Mouse (Mus musculus) neutrophil, adult 5-6 weeks (primary cell): ENCODE results near the gene Mlf2. TPM values are rescaled to one million over a fixed set of nuclear protein-coding genes. Genes with fewer than 3 reads are reported as not detected.

Experiments used
- ATAC-seq: fragments of 151-379, 151-347 bp; 2 replicates; pipeline ENCODE4 v1.8.0; 2017; ENCODE audit warnings: mild to moderate bottlenecking, moderate TSS enrichment; ENCODE audit not compliant: insufficient number of reproducible peaks, poor library complexity, low FRiP score, severe bottlenecking; ENCODE audit errors: extremely low read depth
- total RNA-seq: library from RNA; stranded (forward); fragments of 200-1000 nt; gene quantifications from 2 replicates; pipeline ENCODE4 v1.2.3, GENCODE M21; 2017

The Mlf2 gene
- total RNA-seq, 1 experiment from 2014 or later: 56.3 TPM

DNA sequence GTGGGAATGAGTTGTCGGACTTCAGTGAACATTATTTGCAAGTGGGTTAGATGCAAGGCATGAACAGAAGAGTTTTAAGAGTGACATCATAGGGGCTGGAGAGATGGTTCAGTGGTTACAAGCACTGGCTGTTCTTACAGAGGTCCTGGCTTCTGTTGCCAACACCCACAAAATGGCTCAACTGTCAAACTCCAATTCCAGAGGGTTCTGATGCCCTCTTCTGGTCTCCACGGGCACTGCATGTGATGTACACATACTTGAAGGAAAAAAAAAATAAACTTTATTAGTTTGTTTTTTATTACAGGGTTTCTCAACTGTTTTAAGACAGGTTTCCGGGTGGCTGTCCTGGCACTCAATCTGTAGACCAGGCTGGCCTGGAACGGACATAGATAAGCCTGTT is 36.6 kb downstream of the Mlf2 start:
- ATAC-seq: peak; percentile 25; the same call in 1 of the 2 replicates

Other genes starting within 250 kb of the Mlf2 start
- 89.3 and 107 TPM in 2 replicates for gene Emg1, start 219.2 kb upstream of the Mlf2 start, total RNA-seq
- 110 and 117 TPM in 2 replicates for gene Phb2, start 219.1 kb upstream of the Mlf2 start, total RNA-seq
- 1,943 and 2,202 TPM in 2 replicates for gene Ptpn6, start 192.7 kb upstream of the Mlf2 start, total RNA-seq
- gene Grcc10, start 190.0 kb upstream of the Mlf2 start, total RNA-seq: 161 and 171 TPM in 2 replicates
- gene Gm45234, start 175.4 kb upstream of the Mlf2 start, total RNA-seq: 0.74 TPM in 1 of 2 replicates, not detected in the other
- gene Atn1, start 174.9 kb upstream of the Mlf2 start, total RNA-seq: 6.5 and 11.6 TPM in 2 replicates
- not detected in 2 replicates for gene Eno2, start 161.7 kb upstream of the Mlf2 start, total RNA-seq
- gene Lrrc23, start 151.7 kb upstream of the Mlf2 start, total RNA-seq: 6.8 and 7.9 TPM in 2 replicates
- gene Spsb2, start 122.7 kb upstream of the Mlf2 start, total RNA-seq: 10.5 and 10.9 TPM in 2 replicates
- 43.0 and 64.8 TPM in 2 replicates for gene Tpi1, start 117.1 kb upstream of the Mlf2 start, total RNA-seq
- 35.1 and 50.1 TPM in 2 replicates for gene Usp5, start 101.9 kb upstream of the Mlf2 start, total RNA-seq
- 1.4 and 3.0 TPM in 2 replicates for gene Cdca3, start 101.8 kb upstream of the Mlf2 start, total RNA-seq
- 0.70 TPM in 1 of 2 replicates, not detected in the other for gene Gnb3, start 91.1 kb upstream of the Mlf2 start, total RNA-seq
- gene P3h3, start 73.6 kb upstream of the Mlf2 start, total RNA-seq: not detected in 2 replicates
- gene Gpr162, start 67.4 kb upstream of the Mlf2 start, total RNA-seq: not detected in 2 replicates
- gene Cd4, start 43.2 kb upstream of the Mlf2 start, total RNA-seq: 6.8 and 7.1 TPM in 2 replicates
- 0.25 and 0.70 TPM in 2 replicates for gene Lag3, start 19.7 kb upstream of the Mlf2 start, total RNA-seq
- gene Ptms, start 11.3 kb upstream of the Mlf2 start, total RNA-seq: 94.0 and 109 TPM in 2 replicates
- 19.1 and 23.7 TPM in 2 replicates for gene Cops7a, start 34.2 kb downstream of the Mlf2 start, total RNA-seq
- gene Pianp, start 65.3 kb downstream of the Mlf2 start, total RNA-seq: not detected in 2 replicates
- 45.1 and 58.1 TPM in 2 replicates for gene Zfp384, start 77.8 kb downstream of the Mlf2 start, total RNA-seq
- gene Ing4, start 108.4 kb downstream of the Mlf2 start, total RNA-seq: 136 and 143 TPM in 2 replicates
- gene Acrbp, start 118.3 kb downstream of the Mlf2 start, total RNA-seq: 26.8 and 32.7 TPM in 2 replicates
- 1.6 and 3.1 TPM in 2 replicates for gene Lpar5, start 136.5 kb downstream of the Mlf2 start, total RNA-seq
- 363 and 367 TPM in 2 replicates for gene Chd4, start 164.6 kb downstream of the Mlf2 start, total RNA-seq
- gene Nop2, start 200.5 kb downstream of the Mlf2 start, total RNA-seq: 26.8 and 26.9 TPM in 2 replicates
- gene Iffo1, start 213.9 kb downstream of the Mlf2 start, total RNA-seq: 36.6 and 37.5 TPM in 2 replicates
- 562 and 577 TPM in 2 replicates for gene Gapdh, start 235.1 kb downstream of the Mlf2 start, total RNA-seq